Mouse (Mus musculus) gastrocnemius, postnatal 36 days (tissue): ENCODE data around the gene Acsl1. TPM values are rescaled to one million over a fixed set of nuclear protein-coding genes. Genes with fewer than 3 reads are reported as not detected.

Experiments
- total RNA-seq, 2 experiments: library from RNA; stranded (reverse); gene quantifications; 2 replicates each; pipeline ENCODE4 v1.2.3; 2021

The Acsl1 gene
- total RNA-seq, 2 experiments from 2014 or later: 260 to 328 TPM

Other genes starting within 250 kb of the Acsl1 start
- gene Helt, start 176.4 kb upstream of the Acsl1 start, total RNA-seq: 1 to 10 TPM in 1 of 2 experiments, under 1 TPM in 1; 0.77 to 1.1 TPM
- under 1 TPM; 0.26 to 0.62 TPM for gene Cenpu, start 81.0 kb downstream of the Acsl1 start, total RNA-seq
- gene Primpol, start 146.2 kb downstream of the Acsl1 start, total RNA-seq: 1 to 10 TPM in 1 of 2 experiments, under 1 TPM in 1; 0.99 to 1.6 TPM
- gene Casp3, start 146.3 kb downstream of the Acsl1 start, total RNA-seq: 1 to 10 TPM; 2.4 to 3.0 TPM